Mouse (Mus musculus): ENCODE measurements around the gene Enpp6. TPM values are rescaled to one million over a fixed set of nuclear protein-coding genes. Genes with fewer than 3 reads are reported as not detected.
"Not testable (repeated sequence)": the region's sequence is repeated elsewhere in the genome, so short reads cannot be mapped to it uniquely, and the experiment has no call there.

Enpp6 gene
- total RNA-seq, 2 experiments from 2014 or later, result 28.9 to 29.2 TPM

- no peak for DNase-seq (ENCODE audit: low spot score in 2 of 2)
Observed at GRCm38 (mm10) chr8:46992579-46992978, 5.9 kb downstream of the Enpp6 start.

- no peak for DNase-seq (ENCODE audit: low spot score in 2 of 2)
Observed at GRCm38 (mm10) chr8:46995931-46996664, 9.4 kb downstream of the Enpp6 start.

- DNase-seq (ENCODE audit: low spot score in 2 of 2), result no peak
Observed at GRCm38 (mm10) chr8:47005676-47006075, 19.0 kb downstream of the Enpp6 start.

GRCm38 (mm10) chr8:47006785-47007184, 20.1 kb downstream of the Enpp6 start:
- DNase-seq (ENCODE audit: low spot score in 2 of 2), result no peak

- DNase-seq (ENCODE audit: low spot score in 2 of 2), result no peak
Observed at GRCm38 (mm10) chr8:47008220-47008773, 21.6 kb downstream of the Enpp6 start.

- peak; percentile 71 to 86 for DNase-seq (ENCODE audit: low spot score in 2 of 2)
Observed at GRCm38 (mm10) chr8:47016268-47016946, 29.7 kb downstream of the Enpp6 start.

- DNase-seq (ENCODE audit: low spot score in 2 of 2), result no peak
Observed at GRCm38 (mm10) chr8:47021135-47021555, 34.5 kb downstream of the Enpp6 start.

- DNase-seq (ENCODE audit: low spot score in 2 of 2), result no peak
Observed at GRCm38 (mm10) chr8:47024612-47025011, 37.9 kb downstream of the Enpp6 start.

- no peak for DNase-seq (ENCODE audit: low spot score in 2 of 2)
Observed at GRCm38 (mm10) chr8:47026841-47027490, 40.3 kb downstream of the Enpp6 start.

- no peak for DNase-seq (ENCODE audit: low spot score in 2 of 2)
Observed at GRCm38 (mm10) chr8:47028474-47028873, 41.8 kb downstream of the Enpp6 start.

- no peak for DNase-seq (ENCODE audit: low spot score in 2 of 2)
Observed at GRCm38 (mm10) chr8:47030321-47030720, 43.6 kb downstream of the Enpp6 start.

- no peak for DNase-seq (ENCODE audit: low spot score in 2 of 2)
Observed at GRCm38 (mm10) chr8:47032081-47032480, 45.4 kb downstream of the Enpp6 start.

- no peak for DNase-seq (ENCODE audit: low spot score in 2 of 2)
Observed at GRCm38 (mm10) chr8:47033976-47034375, 47.3 kb downstream of the Enpp6 start.

GRCm38 (mm10) chr8:47036501-47036900, 49.8 kb downstream of the Enpp6 start:
- DNase-seq (ENCODE audit: low spot score in 2 of 2), result no peak

GRCm38 (mm10) chr8:47037405-47037804, 50.7 kb downstream of the Enpp6 start:
- no peak for DNase-seq (ENCODE audit: low spot score in 2 of 2)

GRCm38 (mm10) chr8:47040215-47040614, 53.5 kb downstream of the Enpp6 start:
- not testable (repeated sequence) for DNase-seq (ENCODE audit: low spot score in 2 of 2)

GRCm38 (mm10) chr8:47046340-47046739, 59.7 kb downstream of the Enpp6 start:
- DNase-seq (ENCODE audit: low spot score in 2 of 2), result no peak

GRCm38 (mm10) chr8:47047146-47047545, 60.5 kb downstream of the Enpp6 start:
- DNase-seq (ENCODE audit: low spot score in 2 of 2), result no peak

- no peak for DNase-seq (ENCODE audit: low spot score in 2 of 2)
Observed at GRCm38 (mm10) chr8:47048584-47048983, 61.9 kb downstream of the Enpp6 start.

- no peak for DNase-seq (ENCODE audit: low spot score in 2 of 2)
Observed at GRCm38 (mm10) chr8:47052643-47053042, 66.0 kb downstream of the Enpp6 start.

- no peak for DNase-seq (ENCODE audit: low spot score in 2 of 2)
Observed at GRCm38 (mm10) chr8:47056086-47056485, 69.4 kb downstream of the Enpp6 start.

- DNase-seq (ENCODE audit: low spot score in 2 of 2), result no peak
Observed at GRCm38 (mm10) chr8:47058526-47058925, 71.8 kb downstream of the Enpp6 start.
